Mouse (Mus musculus) C2C12 (cell line): Measurements from ENCODE around the gene Arhgef9.
A peak's percentile ranks its signal among the peaks of the same experiment; 100 is the strongest.

Source experiments
- CTCF ChIP-seq: IDR thresholded peaks from one replicate; pipeline ENCODE4 v1.5.1; 2011; ENCODE audit not compliant: control insufficient read depth, insufficient read depth, insufficient read length
- MAX ChIP-seq: IDR thresholded peaks from one replicate; pipeline ENCODE4 v1.6.1; 2011; ENCODE audit warnings: mild to moderate bottlenecking, control low read depth
- MYOD1 ChIP-seq: IDR thresholded peaks from one replicate; pipeline ENCODE4 v1.6.1; 2011; ENCODE audit warnings: low read depth; ENCODE audit not compliant: control insufficient read depth, insufficient read length
- USF1 ChIP-seq: IDR thresholded peaks from one replicate; pipeline ENCODE4 v1.6.1; 2011; ENCODE audit warnings: low read depth, mild to moderate bottlenecking, control low read depth, moderate library complexity

- TF ChIP-seq USF1 (no peak), CTCF (no peak), MAX (no peak), MYOD1 (peak; percentile 3)
Observed at GRCm38 (mm10) chrX:95027907-95028306, 168.7 kb downstream of the Arhgef9 start.
